Mouse (Mus musculus) ES-E14 (cell line): ENCODE measurements around the gene Hook2.

Experiments
- CHD2 ChIP-seq: IDR thresholded peaks from 2 replicates; pipeline ENCODE4 v1.6.1; 2014; ENCODE audit warnings: mild to moderate bottlenecking, low read depth, low read length, inconsistent platforms
- HCFC1 ChIP-seq: IDR thresholded peaks from 2 replicates; pipeline ENCODE4 v1.6.1; 2012; ENCODE audit warnings: low read length, inconsistent platforms, borderline replicate concordance; ENCODE audit not compliant: insufficient read depth
- MAFK ChIP-seq: IDR thresholded peaks from 2 replicates; pipeline ENCODE4 v1.6.1; 2014; ENCODE audit warnings: mild to moderate bottlenecking, low read depth, low read length, inconsistent platforms; ENCODE audit not compliant: insufficient read depth
- ZC3H11A ChIP-seq: IDR thresholded peaks from 2 replicates; pipeline ENCODE4 v1.6.1; 2012; ENCODE audit warnings: low read depth, mild to moderate bottlenecking, inconsistent platforms, low read length, borderline replicate concordance
- ZNF384 ChIP-seq: IDR thresholded peaks from 2 replicates; pipeline ENCODE4 v1.6.1; 2012; ENCODE audit warnings: low read depth, low read length, inconsistent platforms

- no peak for TF ChIP-seq ZC3H11A
- TF ChIP-seq HCFC1 = no peak
- no peak for TF ChIP-seq CHD2
- TF ChIP-seq MAFK = no peak
- no peak for TF ChIP-seq ZNF384
Measured at GRCm38 (mm10) chr8:84944478-84945160, 45.8 kb upstream of the Hook2 start.
